Mouse (Mus musculus): ENCODE measurements around the gene Speer4f1. TPM values are rescaled to one million over a fixed set of nuclear protein-coding genes. Genes with fewer than 3 reads are reported as not detected.

Speer4f1 gene
- polyA plus RNA-seq, 1 experiment from 2014 or later = not detected

Other genes with a start within 250 kb of the Speer4f1 start
- not detected in 2 replicates for gene Speer4f2, start 102.9 kb upstream of the Speer4f1 start, polyA plus RNA-seq (2014; fragmentation: Nextera tagmentation; extraction: Ambion mirVana)
- gene Sema3c, start 98.2 kb downstream of the Speer4f1 start, polyA plus RNA-seq (2014; fragmentation: Nextera tagmentation; extraction: Ambion mirVana) = 58.7 and 65.3 TPM in 2 replicates